Mouse (Mus musculus): ENCODE data around the gene Apoa2. TPM values are rescaled to one million over a fixed set of nuclear protein-coding genes. Genes with fewer than 3 reads are reported as not detected.
A peak's percentile ranks its signal among the peaks of the same experiment; 100 is the strongest.

Gene Apoa2
- polyA plus RNA-seq (2012; ENCODE audit: insufficient read depth, insufficient read length, missing spikeins), result 3.5 and 19.0 TPM in 2 replicates

DNA sequence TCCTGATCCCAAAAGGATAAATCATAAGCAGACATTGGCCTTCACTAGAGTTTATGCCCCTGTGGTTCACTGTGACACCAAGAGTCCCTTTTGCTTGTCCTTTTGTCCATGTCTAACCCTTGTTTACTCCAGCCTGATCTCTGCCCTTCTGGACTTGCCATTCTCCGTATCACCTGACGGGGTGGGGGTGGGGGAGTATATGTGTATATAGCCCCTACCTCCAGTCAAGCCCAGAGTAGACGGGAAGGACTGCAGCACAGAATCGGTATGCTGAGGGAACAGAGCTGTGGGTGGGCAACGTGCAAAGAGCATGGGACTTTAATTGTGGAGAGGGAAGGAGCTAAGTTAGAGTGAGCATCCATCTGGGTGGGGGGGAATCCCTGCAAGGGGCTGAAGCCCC is at the start of gene Apoa2:
Apoa2 (plus strand) TSS at position 198 of the 400 bp plus-strand sequence.
- Histone ChIP-seq H3K27ac (replicated peaks; ENCODE audit: low read depth, low read length) (no peak within 1 kb of the TSS), H3K4me1 (ENCODE audit: control insufficient read depth, insufficient read depth, insufficient read length, low read length) (no peaks in the 10 kb centered on the region), H3K4me3 (ENCODE audit: insufficient read depth, low read depth, low read length) (no peak within 1 kb of the TSS)

DNA sequence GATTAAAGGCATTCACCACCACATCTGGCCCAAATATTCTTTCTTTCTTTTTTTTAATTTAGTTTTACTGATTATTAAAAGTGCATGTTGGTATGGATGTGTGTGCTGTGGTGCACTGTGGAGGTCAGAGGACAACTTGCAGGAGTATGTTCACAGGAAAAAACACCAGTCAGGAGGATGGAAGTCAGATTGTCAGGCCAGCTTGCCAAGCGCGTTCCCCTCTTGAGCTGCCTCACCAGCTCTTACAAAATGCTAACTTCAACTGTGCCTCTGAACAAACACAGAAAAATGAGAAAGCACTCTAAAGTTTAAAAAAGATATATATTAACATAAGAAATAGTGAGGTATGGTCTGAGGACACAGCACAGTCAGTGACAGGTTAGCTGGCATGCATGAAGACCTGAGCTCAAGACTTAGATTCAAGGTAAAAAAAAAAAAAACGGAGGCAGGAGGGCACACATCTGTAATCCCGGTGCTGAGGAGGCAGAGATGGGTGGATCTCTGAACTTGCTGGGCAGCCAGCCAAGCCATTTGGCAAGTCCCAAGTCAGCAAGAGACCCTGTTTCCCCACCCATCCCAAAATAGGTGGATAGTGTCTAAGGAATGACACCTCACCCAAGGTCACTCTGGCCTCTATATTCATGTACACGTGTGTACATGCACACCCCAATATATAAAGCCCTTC is 45.2 kb upstream of the Apoa2 start:
- H3K4me1 ChIP-seq (ENCODE audit: control insufficient read depth, insufficient read depth, insufficient read length, low read length), result peaks cover 6% of the 10 kb centered on the region; the same call in 1 of the 2 replicates
- no peak overlapping the region for H3K4me3 ChIP-seq (ENCODE audit: insufficient read depth, low read depth, low read length)
- H3K27ac ChIP-seq (replicated peaks; ENCODE audit: low read depth, low read length), result no peak overlapping the region

DNA sequence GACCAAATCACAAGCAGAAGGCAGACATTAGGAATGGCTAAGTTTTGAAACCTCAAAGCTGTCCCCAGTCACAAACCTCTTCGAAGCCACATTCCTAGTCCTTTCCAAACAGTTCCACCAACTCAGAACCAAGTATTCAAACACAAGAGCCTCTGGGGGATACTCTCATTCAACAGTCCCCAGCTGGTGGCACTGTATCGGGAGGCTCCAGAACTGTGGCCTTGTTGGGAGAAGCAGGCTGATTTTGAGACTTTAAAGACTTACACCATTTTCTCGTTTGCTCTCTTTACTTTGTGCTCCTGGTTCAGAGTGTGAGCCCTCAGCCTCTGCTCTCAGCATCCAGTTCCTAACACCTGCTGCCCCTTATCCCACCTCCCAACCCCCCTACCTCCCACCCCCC is 41.8 kb upstream of the Apoa2 start:
- Histone ChIP-seq H3K4me3 (ENCODE audit: insufficient read depth, low read depth, low read length) (no peak overlapping the region), H3K27ac (replicated peaks; ENCODE audit: low read depth, low read length) (no peak overlapping the region), H3K4me1 (ENCODE audit: control insufficient read depth, insufficient read depth, insufficient read length, low read length) (peaks cover 6% of the 10 kb centered on the region)

DNA sequence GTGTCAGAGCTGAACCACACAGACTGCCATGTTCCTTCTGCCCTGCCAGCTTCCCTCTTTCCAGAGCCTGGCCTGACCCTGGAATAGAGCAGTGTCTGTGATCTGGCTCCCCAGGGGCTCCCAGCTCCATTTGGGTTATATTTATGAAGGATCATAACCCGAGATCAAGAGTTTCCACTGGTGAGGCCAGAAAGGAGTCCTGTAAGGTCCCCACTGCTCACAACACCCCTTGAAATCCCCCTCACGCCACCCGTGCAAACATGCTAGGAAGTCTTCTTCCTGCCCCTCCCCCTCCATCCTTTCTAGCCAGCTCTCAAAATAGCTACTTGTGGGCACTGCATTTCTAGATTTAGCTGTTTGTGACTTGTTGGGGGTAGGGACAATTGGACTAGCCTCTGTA is 41.2 kb upstream of the Apoa2 start:
- Histone ChIP-seq H3K4me1 (ENCODE audit: control insufficient read depth, insufficient read depth, insufficient read length, low read length) (peaks cover 6% of the 10 kb centered on the region), H3K4me3 (ENCODE audit: insufficient read depth, low read depth, low read length) (no peak overlapping the region), H3K27ac (replicated peaks; ENCODE audit: low read depth, low read length) (peak overlapping the region; percentile 30)

DNA sequence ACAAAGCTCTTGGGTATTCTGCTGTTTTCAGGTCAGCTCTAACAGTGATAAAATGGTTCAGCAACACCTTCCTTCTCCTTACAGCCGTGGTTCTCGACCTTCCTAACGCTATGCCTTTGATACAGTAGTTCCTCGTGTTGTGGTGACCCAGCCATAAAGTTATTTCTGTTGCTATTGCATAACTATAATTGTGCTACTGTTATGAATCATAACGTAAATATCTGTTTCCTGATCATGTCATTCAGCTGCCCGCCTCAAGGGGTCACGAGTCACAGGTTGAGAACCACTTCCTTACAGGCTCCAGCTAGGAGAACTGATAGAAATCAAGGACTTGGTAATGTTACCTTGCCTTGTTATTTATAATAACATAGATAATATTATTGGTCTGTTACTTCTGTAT is 40.5 kb upstream of the Apoa2 start:
- H3K27ac ChIP-seq (replicated peaks; ENCODE audit: low read depth, low read length), result peak overlapping the region; percentile 30
- H3K4me1 ChIP-seq (ENCODE audit: control insufficient read depth, insufficient read depth, insufficient read length, low read length), result peaks cover 6% of the 10 kb centered on the region
- no peak overlapping the region for H3K4me3 ChIP-seq (ENCODE audit: insufficient read depth, low read depth, low read length)

DNA sequence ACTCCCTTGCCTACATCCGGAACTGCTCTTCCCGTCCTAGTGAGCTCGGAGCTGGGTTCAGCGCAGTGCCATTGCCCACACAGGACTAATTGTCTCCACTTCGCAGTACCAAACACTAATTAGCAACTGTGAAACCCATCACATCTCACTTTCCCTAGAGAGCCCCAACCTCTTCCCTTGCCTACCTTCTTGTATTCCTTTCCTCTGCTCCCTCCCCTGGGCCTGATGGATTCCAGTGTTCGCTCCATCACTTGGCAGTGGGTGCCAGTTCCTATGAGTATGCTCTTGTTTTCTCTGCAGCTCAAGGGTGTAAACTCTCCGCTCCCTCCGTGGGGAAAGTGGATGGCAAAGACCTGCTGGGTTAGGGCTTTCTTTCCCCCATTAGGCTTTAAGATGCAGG is 39.2 kb upstream of the Apoa2 start:
- Histone ChIP-seq H3K4me3 (ENCODE audit: insufficient read depth, low read depth, low read length) (no peak overlapping the region), H3K27ac (replicated peaks; ENCODE audit: low read depth, low read length) (no peak overlapping the region), H3K4me1 (ENCODE audit: control insufficient read depth, insufficient read depth, insufficient read length, low read length) (peaks cover 4% of the 10 kb centered on the region)

DNA sequence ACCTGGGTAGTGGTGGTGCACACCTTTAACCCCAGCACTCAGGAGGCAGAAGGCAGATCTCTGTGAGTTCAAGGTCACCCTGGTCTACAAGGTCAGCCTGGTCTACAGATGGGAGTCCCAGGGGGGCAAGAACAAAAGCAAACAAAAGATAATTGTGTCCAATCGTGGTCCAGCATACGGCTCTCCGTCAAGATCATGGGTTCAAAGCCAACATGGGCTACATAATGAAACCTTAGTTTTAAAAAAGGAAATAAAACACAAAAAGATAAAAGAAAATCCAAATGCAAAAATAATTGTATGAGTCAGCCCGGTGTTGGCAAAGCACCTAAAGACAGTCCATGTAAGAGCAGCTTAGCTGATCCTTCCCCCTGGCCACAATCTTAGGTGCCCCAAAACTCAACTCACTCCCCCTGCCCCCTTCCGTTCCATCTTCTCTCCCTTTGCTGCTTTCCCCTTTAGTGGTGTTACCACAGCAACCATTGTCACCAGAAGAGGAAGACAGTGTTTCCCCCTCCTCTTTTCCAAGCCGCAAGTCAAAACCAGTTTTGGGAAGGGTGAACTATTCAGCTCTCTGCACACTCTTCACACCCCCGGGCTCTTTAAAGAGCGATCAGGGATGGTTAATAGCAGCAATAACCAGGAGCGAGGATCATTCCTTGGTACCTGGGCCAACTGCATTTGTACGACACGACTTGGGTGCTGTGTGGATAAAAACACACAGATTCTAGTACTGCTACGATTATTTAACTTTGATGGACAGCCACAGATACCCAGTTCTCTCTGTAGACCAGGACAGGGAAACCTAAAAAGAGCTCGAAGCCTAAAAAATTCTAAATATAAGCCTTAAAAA is 36.8 kb upstream of the Apoa2 start:
- Histone ChIP-seq H3K27ac (replicated peaks; ENCODE audit: low read depth, low read length) (no peak overlapping the region), H3K4me1 (ENCODE audit: control insufficient read depth, insufficient read depth, insufficient read length, low read length) (peaks cover 4% of the 10 kb centered on the region), H3K4me3 (ENCODE audit: insufficient read depth, low read depth, low read length) (no peak overlapping the region)

DNA sequence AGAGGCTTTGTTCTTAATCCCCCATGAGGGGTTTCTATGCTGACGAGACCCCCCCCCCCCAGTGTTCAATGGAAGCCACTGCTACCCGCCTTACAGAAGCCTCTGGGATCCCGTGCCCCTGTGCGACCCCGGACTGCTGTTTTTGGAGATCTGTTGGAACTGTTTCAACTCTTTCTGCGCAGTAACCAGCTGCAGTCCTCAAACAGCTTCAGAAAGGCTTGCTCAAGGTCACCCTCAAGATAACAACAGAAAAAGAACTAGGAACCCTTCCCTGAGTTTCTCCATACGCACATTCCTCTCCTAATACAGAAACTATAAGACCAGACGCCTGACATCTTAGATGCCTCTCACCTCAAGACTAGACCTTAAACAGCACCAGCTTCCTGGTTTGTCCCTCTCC is 35.8 kb upstream of the Apoa2 start:
- Histone ChIP-seq H3K4me3 (ENCODE audit: insufficient read depth, low read depth, low read length) (no peak overlapping the region), H3K4me1 (ENCODE audit: control insufficient read depth, insufficient read depth, insufficient read length, low read length) (peaks cover 3% of the 10 kb centered on the region), H3K27ac (replicated peaks; ENCODE audit: low read depth, low read length) (no peak overlapping the region)

DNA sequence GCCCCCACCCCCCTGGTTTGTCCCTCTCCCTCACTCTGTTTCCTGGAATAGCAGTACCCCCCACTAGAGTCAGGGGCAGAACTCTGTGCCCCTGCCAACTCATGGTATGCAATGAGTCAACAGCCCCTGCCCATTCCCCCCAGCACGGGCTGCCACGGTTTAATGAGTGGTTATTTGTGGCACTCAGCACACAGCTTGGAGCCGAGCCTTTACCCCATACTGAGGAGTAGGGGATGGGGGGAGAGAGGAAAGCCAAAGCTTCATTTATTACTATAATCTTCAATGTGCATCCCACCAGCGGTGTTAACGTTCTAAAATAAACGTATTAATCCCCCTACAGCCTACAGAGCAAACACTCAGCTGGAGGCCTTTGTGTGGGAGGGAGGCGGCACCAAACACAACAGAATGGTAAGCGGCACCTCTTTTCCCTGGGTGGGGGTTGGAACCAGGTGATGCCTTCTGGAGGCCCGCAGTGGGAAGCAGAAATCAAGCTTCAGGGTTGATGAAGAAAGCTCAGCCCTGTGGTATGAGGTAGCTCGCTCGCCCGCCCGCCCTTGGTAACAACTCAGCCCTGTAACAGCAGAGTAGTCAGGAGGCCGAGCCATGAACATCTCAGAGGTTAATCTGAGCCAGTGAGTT is 35.3 kb upstream of the Apoa2 start:
- H3K4me1 ChIP-seq (ENCODE audit: control insufficient read depth, insufficient read depth, insufficient read length, low read length), result no peaks in the 10 kb centered on the region; the same call in 1 of the 2 replicates
- no peak overlapping the region for H3K4me3 ChIP-seq (ENCODE audit: insufficient read depth, low read depth, low read length)
- H3K27ac ChIP-seq (replicated peaks; ENCODE audit: low read depth, low read length), result no peak overlapping the region

DNA sequence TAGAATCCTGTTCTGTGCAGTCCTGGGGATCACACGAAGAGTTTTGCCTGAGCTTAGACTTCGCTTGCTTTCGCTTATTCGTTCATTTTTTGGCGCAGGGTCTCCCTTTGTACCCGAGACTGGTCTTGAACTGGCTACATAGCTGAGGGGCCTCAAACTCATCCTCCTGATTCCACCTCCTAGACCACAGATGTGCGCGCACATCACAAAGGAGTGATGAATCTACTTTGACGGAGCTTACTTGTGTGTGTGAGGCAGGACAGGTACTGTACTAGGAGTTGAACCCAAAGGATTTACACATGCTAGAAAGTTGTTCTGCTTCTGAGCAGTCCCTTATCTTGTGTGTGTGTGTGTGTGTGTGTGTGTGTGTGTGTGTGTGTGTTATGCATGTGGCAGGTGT is 34.0 kb upstream of the Apoa2 start:
- Histone ChIP-seq H3K4me3 (ENCODE audit: insufficient read depth, low read depth, low read length) (no peak overlapping the region), H3K27ac (replicated peaks; ENCODE audit: low read depth, low read length) (no peak overlapping the region), H3K4me1 (ENCODE audit: control insufficient read depth, insufficient read depth, insufficient read length, low read length) (no peaks in the 10 kb centered on the region)

DNA sequence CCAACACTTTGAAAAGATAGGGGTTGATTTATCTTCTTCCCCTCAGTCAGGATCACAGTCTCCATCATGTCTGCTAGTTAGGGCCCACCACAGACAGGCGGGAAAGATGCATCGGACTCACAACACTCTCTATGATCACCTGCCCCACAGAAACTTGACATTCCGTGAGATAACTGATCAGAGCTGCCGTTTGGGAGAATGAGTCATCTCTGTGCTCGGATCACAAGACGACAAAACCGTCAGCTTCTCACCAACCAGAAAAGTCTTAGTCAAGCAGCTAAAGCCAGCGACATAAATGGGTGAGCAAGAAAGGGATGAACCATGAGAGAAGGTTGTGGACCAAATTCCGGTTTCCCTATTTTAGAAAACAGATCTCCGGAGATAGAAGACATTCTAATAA is 32.6 kb upstream of the Apoa2 start:
- no peak overlapping the region for H3K27ac ChIP-seq (replicated peaks; ENCODE audit: low read depth, low read length)
- H3K4me3 ChIP-seq (ENCODE audit: insufficient read depth, low read depth, low read length), result no peak overlapping the region
- H3K4me1 ChIP-seq (ENCODE audit: control insufficient read depth, insufficient read depth, insufficient read length, low read length), result no peaks in the 10 kb centered on the region

DNA sequence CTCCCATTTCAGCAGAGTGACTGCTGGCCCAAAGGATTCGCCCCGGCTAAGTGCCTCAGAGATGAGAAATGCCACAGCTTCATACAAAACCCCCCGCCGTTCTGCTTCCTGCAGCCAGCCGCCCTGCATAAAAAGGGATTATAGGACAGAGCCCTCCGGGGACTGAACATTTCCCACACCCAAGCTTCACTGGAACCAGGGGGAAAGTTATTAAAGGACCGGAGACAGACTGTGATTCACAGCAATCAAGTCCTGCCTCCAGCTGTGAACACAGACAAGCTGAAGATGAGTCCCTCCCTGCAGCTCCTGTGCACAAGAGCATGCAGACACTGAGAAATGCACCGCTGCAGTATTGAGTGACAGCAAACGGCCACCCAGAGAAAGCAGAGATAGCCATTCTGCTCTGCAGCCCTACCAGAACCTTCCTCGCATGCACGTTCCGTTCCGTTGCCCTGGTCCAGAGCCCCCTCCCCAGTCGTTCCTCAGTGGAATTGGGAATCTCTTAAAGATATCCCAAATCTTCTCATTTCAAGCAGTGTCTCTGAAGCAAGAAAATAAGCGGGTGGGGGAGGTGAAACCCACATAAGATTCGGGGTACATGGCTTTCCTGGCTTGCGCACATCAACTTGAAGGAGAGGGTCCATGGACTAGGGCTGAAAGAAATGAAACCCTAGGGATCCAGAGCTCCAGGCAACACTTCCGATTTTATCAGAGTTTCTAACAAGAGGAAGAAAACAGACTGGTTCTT is 31.6 kb upstream of the Apoa2 start:
- Histone ChIP-seq H3K4me1 (ENCODE audit: control insufficient read depth, insufficient read depth, insufficient read length, low read length) (no peaks in the 10 kb centered on the region), H3K4me3 (ENCODE audit: insufficient read depth, low read depth, low read length) (no peak overlapping the region; the same call in 1 of the 2 replicates), H3K27ac (replicated peaks; ENCODE audit: low read depth, low read length) (no peak overlapping the region)

DNA sequence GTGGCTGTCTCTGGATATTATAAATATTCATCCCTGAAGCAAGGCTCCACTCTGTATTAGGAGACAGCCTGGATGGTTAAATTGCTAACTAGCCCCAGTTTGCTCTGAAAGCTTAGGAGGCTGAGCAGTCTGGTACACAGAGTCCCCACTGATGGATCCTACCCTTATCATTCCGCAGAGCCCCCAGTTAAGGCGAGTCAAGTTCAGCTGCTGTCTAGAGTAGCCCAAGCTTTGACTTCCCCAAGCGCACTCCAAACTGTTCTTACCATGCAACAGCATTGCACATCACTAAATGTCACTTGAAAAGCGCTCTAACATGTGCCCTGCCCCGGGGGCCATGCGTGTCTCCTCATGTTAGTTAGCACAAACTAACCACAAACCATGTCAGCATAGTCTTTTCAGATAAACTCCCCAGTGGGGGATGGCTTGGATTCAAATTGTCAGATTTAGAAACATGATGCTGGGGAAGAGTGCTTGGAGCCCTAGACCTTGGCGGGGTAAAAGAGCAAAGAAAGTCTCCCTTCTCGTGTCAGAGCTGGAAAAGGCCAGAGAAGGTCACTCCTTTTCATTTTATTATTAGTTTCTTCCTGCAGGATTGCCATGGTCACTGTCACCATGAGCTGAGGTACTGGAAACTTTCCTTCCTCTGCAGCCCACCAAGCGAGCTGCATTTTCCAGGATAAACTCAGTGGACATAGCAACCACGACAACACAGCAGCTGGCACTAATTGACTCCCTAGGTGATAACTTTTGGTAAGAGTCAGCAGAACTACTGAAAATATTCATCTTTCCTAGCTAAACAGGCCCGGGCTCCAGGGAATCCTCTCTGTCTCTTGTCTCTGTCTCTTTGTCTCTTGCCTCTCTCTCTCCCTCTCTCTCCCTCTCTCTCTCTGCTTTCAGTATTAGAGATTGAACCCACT is 30.7 kb upstream of the Apoa2 start:
- Histone ChIP-seq H3K4me1 (ENCODE audit: control insufficient read depth, insufficient read depth, insufficient read length, low read length) (no peaks in the 10 kb centered on the region), H3K4me3 (ENCODE audit: insufficient read depth, low read depth, low read length) (0 out of 2 replicates have a peak overlapping the region, but pooled peaks have one; percentile 8), H3K27ac (replicated peaks; ENCODE audit: low read depth, low read length) (no peak overlapping the region)
